Mouse (Mus musculus): ENCODE results near the gene Ctnnal1.

- no peak for TF ChIP-seq CTCF (IDR thresholded peaks at IDR 0.05; ENCODE audit: extremely low read depth, insufficient read depth, low read length)
- TF ChIP-seq POLR2A (IDR thresholded peaks at IDR 0.05; ENCODE audit: extremely low read depth, insufficient read depth, low read length): no peak
These were observed 17.6 kb downstream of the Ctnnal1 start for GRCm38 (mm10) chr4:56847400-56847799.
